Mouse (Mus musculus): ENCODE measurements around the gene Pomgnt2. TPM values are rescaled to one million over a fixed set of nuclear protein-coding genes. Genes with fewer than 3 reads are reported as not detected.
A peak's percentile ranks its signal among the peaks of the same experiment; 100 is the strongest.

Pomgnt2 gene
- polyA plus RNA-seq, 1 experiment from 2014 or later = 15.6 TPM

DNA sequence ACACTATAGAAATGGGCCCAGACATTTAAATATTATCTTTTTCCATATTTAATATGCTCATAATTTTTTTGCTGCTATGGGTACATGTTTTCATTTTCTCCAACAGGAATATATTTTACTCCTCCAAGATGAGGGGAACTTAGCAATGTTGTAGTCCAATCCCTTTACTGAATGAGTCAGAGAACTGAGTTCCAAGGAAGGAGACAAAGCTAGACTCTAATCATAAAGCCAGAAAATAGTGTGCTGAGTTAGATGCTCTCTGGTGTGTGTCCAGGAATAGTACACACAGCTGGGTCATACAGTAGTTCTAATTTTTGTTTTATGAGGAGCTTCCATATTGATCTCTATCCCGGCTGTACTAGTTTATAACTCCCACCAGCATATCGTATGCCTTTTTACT is 9.3 kb upstream of the Pomgnt2 start:
- no peak overlapping the region for H3K4me3 ChIP-seq (replicated peaks; ENCODE audit: low read length)
- no peaks in the 10 kb centered on the region for H3K27me3 ChIP-seq (ENCODE audit: control insufficient read depth, insufficient read depth, low read length)
- no peaks in the 10 kb centered on the region for H3K9me3 ChIP-seq (replicated peaks; ENCODE audit: control insufficient read depth, low read length)
- H3K4me2 ChIP-seq (ENCODE audit: low read depth, low read length) = no peak overlapping the region
- no peak overlapping the region for H3K27ac ChIP-seq (ENCODE audit: low read length)
- 80% methylated on average over 2 of the region's 2 CpGs for WGBS
- H3K9ac ChIP-seq (ENCODE audit: low read length) = no peak overlapping the region
- H3K4me1 ChIP-seq (ENCODE audit: control insufficient read depth, insufficient read depth, low read length) = no peaks in the 10 kb centered on the region
- no peak for ATAC-seq (ENCODE audit: insufficient read depth, low FRiP score)
- no peaks in the 10 kb centered on the region for H3K36me3 ChIP-seq (ENCODE audit: control insufficient read depth, insufficient read depth, low read length)

DNA sequence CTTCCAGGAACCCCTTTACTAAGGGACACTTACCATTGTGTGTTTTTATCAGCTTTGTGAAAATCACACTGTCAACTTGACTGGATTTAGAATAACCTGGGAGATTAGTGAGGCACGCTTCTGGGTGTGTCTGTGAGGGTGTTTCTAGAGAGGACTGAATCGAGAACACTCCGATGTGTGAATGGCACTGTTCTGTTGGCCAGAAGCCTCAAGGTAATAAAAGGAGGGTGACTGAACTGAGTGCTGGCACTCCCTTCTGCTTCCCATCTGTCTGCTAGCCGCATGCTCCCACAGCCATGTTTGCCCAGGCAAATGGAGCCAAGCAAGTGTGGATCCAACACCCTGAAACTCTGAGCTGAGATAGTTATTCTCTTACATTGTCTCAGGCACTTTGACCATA is 1.1 kb upstream of the Pomgnt2 start:
- Histone ChIP-seq H3K36me3 (ENCODE audit: control insufficient read depth, insufficient read depth, low read length) (no peaks in the 10 kb centered on the region), H3K4me1 (ENCODE audit: control insufficient read depth, insufficient read depth, low read length) (peaks cover 4% of the 10 kb centered on the region; the same call in 1 of the 2 replicates), H3K27me3 (ENCODE audit: control insufficient read depth, insufficient read depth, low read length) (no peaks in the 10 kb centered on the region), H3K4me3 (replicated peaks; ENCODE audit: low read length) (no peak overlapping the region), H3K27ac (ENCODE audit: low read length) (no peak overlapping the region), H3K9me3 (replicated peaks; ENCODE audit: control insufficient read depth, low read length) (no peaks in the 10 kb centered on the region), H3K4me2 (ENCODE audit: low read depth, low read length) (no peak overlapping the region), H3K9ac (ENCODE audit: low read length) (no peak overlapping the region)
- WGBS = 57% methylated on average over 4 of the region's 4 CpGs
- no peak for ATAC-seq (ENCODE audit: insufficient read depth, low FRiP score)

DNA sequence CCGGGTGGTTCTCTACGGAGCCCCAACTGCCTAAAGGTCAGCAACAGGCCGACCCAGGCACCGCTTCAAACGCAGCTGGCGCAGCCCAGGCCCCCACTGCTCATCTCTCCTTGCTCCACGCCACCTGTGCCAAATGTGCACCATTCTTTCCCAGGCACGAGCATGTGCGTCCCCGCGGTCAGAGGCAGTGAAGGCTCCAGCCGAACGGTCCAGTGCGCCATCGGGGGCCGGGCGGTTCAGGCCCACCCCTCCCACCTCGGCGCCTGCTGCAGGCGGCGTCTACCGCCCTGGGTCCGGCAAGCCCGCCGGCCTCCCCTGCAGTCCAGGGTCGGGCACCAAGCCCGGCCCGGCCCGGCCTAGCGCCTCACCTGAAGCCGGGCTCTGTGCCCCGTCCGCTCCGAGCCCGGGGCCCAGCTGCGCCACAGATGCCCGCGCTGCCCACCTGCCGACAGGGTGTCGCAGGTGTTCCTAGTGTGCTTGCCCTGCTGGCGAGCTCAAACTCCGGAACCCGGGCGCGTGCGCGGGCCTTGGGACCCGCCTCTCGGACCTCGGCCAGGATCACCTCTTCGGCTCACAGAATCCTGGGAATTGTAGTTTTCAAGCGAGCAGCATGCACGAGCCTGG is 1.3 kb downstream of the Pomgnt2 start:
- H3K27me3 ChIP-seq (ENCODE audit: control insufficient read depth, insufficient read depth, low read length) = no peaks in the 10 kb centered on the region
- H3K9ac ChIP-seq (ENCODE audit: low read length) = peak overlapping the region; percentile 88
- peak overlapping the region; percentile 90 for H3K4me3 ChIP-seq (replicated peaks; ENCODE audit: low read length)
- peak overlapping the region; percentile 97 for H3K4me2 ChIP-seq (ENCODE audit: low read depth, low read length)
- peaks cover 4% of the 10 kb centered on the region; the same call in 1 of the 2 replicates for H3K4me1 ChIP-seq (ENCODE audit: control insufficient read depth, insufficient read depth, low read length)
- no peak overlapping the region for H3K27ac ChIP-seq (ENCODE audit: low read length)
- WGBS = under 1% methylated on average over 53 of the region's 53 CpGs
- no peaks in the 10 kb centered on the region for H3K36me3 ChIP-seq (ENCODE audit: control insufficient read depth, insufficient read depth, low read length)
- no peaks in the 10 kb centered on the region for H3K9me3 ChIP-seq (replicated peaks; ENCODE audit: control insufficient read depth, low read length)
- peak; percentile 87 for ATAC-seq (ENCODE audit: insufficient read depth, low FRiP score)

DNA sequence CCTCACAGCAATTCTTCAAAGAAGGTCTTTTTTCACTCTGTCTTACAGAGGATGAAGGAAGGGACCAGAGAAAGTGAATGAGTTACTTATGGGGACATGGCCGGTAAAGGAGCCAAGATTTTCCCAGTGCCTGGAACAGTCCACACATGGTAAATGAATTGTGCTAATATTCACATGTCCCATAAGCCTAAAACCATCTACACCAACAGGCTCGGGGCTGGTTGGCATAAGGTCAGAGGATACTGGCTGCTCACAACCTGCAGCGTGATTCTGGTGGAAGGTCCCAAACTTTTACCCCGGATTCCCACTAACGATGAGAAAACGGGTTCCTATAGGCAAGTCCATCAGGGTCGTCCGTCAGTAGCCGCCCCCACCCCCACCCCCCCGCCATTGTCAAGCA is 1.8 kb downstream of the Pomgnt2 start:
- WGBS = 12% methylated on average over 10 of the region's 10 CpGs
- Histone ChIP-seq H3K9me3 (replicated peaks; ENCODE audit: control insufficient read depth, low read length) (no peaks in the 10 kb centered on the region), H3K27me3 (ENCODE audit: control insufficient read depth, insufficient read depth, low read length) (no peaks in the 10 kb centered on the region), H3K4me3 (replicated peaks; ENCODE audit: low read length) (peak overlapping the region; percentile 90), H3K36me3 (ENCODE audit: control insufficient read depth, insufficient read depth, low read length) (no peaks in the 10 kb centered on the region), H3K9ac (ENCODE audit: low read length) (peak overlapping the region; percentile 88), H3K27ac (ENCODE audit: low read length) (no peak overlapping the region), H3K4me1 (ENCODE audit: control insufficient read depth, insufficient read depth, low read length) (peaks cover 4% of the 10 kb centered on the region; the same call in 1 of the 2 replicates), H3K4me2 (ENCODE audit: low read depth, low read length) (peak overlapping the region; percentile 97)
- ATAC-seq (ENCODE audit: insufficient read depth, low FRiP score) = no peak; the same call in 1 of the 2 replicates

DNA sequence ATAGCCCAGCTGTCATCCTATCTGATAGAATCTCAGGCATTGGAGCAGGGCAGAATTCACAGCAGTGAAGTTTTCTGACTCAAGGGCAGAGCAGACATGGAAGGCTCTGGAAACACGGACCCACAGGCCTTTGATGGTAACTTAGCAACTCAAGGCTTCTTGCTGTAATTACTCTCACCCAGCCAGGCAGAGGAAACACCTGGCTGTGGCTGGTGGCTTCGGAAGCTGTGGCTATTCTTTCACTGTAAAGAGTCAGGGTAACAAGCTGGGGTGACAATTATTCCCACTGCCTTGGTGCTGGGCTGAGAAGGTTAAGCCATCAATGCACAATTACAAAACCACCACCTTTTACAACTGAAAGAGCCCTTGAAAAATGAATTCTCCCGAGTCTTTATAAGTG is 3.9 kb downstream of the Pomgnt2 start:
- Histone ChIP-seq H3K4me2 (ENCODE audit: low read depth, low read length) (no peak overlapping the region), H3K9ac (ENCODE audit: low read length) (no peak overlapping the region), H3K4me1 (ENCODE audit: control insufficient read depth, insufficient read depth, low read length) (peaks cover 4% of the 10 kb centered on the region; the same call in 1 of the 2 replicates), H3K36me3 (ENCODE audit: control insufficient read depth, insufficient read depth, low read length) (no peaks in the 10 kb centered on the region), H3K9me3 (replicated peaks; ENCODE audit: control insufficient read depth, low read length) (no peaks in the 10 kb centered on the region), H3K27ac (ENCODE audit: low read length) (no peak overlapping the region), H3K4me3 (replicated peaks; ENCODE audit: low read length) (no peak overlapping the region), H3K27me3 (ENCODE audit: control insufficient read depth, insufficient read depth, low read length) (no peaks in the 10 kb centered on the region)
- WGBS = 61% methylated on average over 3 of the region's 3 CpGs
- ATAC-seq (ENCODE audit: insufficient read depth, low FRiP score) = no peak

DNA sequence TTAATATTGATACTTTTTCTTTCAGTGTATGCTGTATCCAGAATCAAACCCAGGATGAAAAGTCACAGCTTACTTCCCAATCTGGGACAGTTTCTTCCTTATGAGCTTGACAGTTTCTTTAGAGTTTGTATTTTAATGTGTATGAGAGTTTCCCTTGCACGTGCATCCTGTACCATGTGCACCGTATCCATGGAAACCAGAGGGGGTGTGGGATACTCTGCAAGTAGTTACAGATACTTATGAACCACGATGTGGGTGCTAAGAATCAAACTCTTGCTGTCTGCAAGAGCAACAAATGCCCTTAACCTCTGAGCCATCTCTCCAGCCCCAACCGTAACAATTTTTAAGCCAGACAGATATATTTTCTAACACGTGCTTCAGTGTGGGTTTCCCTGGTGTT is 5.9 kb downstream of the Pomgnt2 start:
- Histone ChIP-seq H3K9ac (ENCODE audit: low read length) (no peak overlapping the region), H3K4me2 (ENCODE audit: low read depth, low read length) (no peak overlapping the region), H3K4me1 (ENCODE audit: control insufficient read depth, insufficient read depth, low read length) (peaks cover 4% of the 10 kb centered on the region; the same call in 1 of the 2 replicates), H3K9me3 (replicated peaks; ENCODE audit: control insufficient read depth, low read length) (no peaks in the 10 kb centered on the region), H3K36me3 (ENCODE audit: control insufficient read depth, insufficient read depth, low read length) (no peaks in the 10 kb centered on the region), H3K27me3 (ENCODE audit: control insufficient read depth, insufficient read depth, low read length) (no peaks in the 10 kb centered on the region), H3K27ac (ENCODE audit: low read length) (no peak overlapping the region), H3K4me3 (replicated peaks; ENCODE audit: low read length) (no peak overlapping the region)
- no peak for ATAC-seq (ENCODE audit: insufficient read depth, low FRiP score)
- 66% methylated on average over 5 of the region's 5 CpGs for WGBS

DNA sequence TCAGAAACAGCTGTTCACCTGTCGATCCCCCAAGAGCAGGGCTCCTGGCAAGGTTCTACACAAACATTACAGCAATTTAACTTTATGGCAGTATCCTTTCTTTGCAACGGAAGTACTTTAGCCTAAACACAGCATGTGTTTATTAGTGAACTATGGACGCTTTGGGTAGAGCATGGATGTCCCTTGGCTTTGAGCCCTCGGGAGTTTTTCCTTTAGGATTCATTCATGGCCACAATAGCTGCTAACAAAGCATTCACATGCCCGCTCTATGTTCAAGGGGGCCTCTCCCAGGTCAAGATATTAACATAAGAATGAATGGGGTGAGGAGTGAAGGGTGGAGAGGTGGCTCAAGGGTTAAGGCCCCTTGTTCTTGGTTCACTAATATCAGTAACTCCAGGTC is 7.4 kb downstream of the Pomgnt2 start:
- Histone ChIP-seq H3K27me3 (ENCODE audit: control insufficient read depth, insufficient read depth, low read length) (no peaks in the 10 kb centered on the region), H3K4me1 (ENCODE audit: control insufficient read depth, insufficient read depth, low read length) (no peaks in the 10 kb centered on the region), H3K27ac (ENCODE audit: low read length) (no peak overlapping the region), H3K4me3 (replicated peaks; ENCODE audit: low read length) (no peak overlapping the region), H3K9me3 (replicated peaks; ENCODE audit: control insufficient read depth, low read length) (no peaks in the 10 kb centered on the region), H3K36me3 (ENCODE audit: control insufficient read depth, insufficient read depth, low read length) (no peaks in the 10 kb centered on the region), H3K4me2 (ENCODE audit: low read depth, low read length) (no peak overlapping the region), H3K9ac (ENCODE audit: low read length) (no peak overlapping the region)
- WGBS = 55% methylated on average over 5 of the region's 5 CpGs
- ATAC-seq (ENCODE audit: insufficient read depth, low FRiP score) = no peak

DNA sequence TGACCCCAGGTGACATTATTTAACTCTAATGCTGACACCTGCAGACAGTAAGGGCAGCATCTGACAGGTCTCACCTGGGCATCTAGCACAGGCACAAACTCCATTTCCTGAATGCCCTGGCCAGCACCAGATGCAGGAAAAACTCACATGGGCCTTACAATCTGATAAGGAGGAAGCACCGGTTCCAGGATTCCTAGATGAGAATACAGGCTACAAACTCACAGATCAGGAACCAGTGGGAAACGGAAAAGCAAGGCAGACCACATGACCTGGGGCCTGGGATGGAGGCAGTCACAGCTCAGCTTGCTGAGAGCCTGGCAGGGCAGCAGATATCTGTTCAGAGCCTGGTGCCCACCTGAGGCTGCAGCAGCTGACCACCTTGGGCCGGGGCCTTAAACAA is 8.0 kb downstream of the Pomgnt2 start:
- Histone ChIP-seq H3K27ac (ENCODE audit: low read length) (no peak overlapping the region), H3K9me3 (replicated peaks; ENCODE audit: control insufficient read depth, low read length) (no peaks in the 10 kb centered on the region), H3K4me1 (ENCODE audit: control insufficient read depth, insufficient read depth, low read length) (no peaks in the 10 kb centered on the region), H3K4me3 (replicated peaks; ENCODE audit: low read length) (no peak overlapping the region), H3K36me3 (ENCODE audit: control insufficient read depth, insufficient read depth, low read length) (no peaks in the 10 kb centered on the region), H3K9ac (ENCODE audit: low read length) (no peak overlapping the region), H3K4me2 (ENCODE audit: low read depth, low read length) (no peak overlapping the region), H3K27me3 (ENCODE audit: control insufficient read depth, insufficient read depth, low read length) (no peaks in the 10 kb centered on the region)
- WGBS = 65% methylated on average over 3 of the region's 3 CpGs
- ATAC-seq (ENCODE audit: insufficient read depth, low FRiP score) = no peak

DNA sequence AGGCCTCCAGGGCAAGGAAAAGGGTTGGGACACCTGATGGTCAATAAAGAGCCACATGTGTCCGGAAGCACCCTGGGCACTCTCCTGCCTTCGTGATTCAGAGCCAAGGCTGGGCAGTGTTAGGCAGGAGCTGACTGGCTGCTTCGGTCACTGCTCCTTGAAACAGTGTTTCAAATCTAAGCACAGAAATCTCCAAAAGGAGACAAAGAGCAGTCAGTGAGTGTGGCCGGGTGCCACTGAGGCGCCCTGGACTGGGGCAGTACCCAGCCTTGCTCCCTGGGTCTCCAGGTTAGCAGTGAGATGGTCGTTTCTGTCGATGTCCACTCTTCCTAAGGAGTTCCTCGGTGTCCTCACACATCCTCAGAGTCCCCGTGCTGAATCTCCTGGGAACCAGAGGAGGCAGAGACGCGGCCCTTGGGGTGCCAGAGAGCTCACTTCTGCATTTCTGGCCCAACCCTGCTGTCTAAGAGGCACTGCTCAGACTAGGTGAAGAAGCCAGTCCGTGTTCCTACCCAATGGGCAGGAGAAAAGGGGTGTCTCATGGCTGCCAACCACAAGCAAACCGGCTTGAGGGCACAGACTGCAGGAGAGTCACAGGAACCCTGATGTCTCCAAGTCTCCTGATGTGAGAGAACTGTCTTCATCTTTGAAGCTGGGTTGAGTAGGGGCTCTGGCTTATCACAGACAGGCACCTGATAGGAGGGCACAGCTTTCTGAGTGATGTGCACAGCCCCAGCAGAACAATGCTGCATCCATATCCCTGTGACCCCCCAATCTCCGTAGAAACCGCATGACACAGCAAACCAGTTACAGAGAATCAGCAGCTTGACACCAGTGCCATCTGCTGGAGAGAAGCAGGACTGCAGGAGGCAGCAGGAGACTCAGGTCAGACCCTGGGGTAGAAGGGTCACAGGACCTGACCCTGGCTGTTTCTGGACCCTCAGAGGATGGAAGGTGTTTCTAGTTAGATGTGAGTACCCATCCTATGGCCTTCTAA is 12.1 kb downstream of the Pomgnt2 start:
- Histone ChIP-seq H3K36me3 (ENCODE audit: control insufficient read depth, insufficient read depth, low read length) (no peaks in the 10 kb centered on the region), H3K27me3 (ENCODE audit: control insufficient read depth, insufficient read depth, low read length) (no peaks in the 10 kb centered on the region), H3K9me3 (replicated peaks; ENCODE audit: control insufficient read depth, low read length) (no peaks in the 10 kb centered on the region), H3K9ac (ENCODE audit: low read length) (no peak overlapping the region), H3K4me1 (ENCODE audit: control insufficient read depth, insufficient read depth, low read length) (no peaks in the 10 kb centered on the region), H3K27ac (ENCODE audit: low read length) (no peak overlapping the region), H3K4me2 (ENCODE audit: low read depth, low read length) (no peak overlapping the region), H3K4me3 (replicated peaks; ENCODE audit: low read length) (no peak overlapping the region)
- ATAC-seq (ENCODE audit: insufficient read depth, low FRiP score) = 0 out of 2 replicates have a peak, but pooled peaks have one; percentile 20
- 67% methylated on average over 15 of the region's 15 CpGs for whole genome bisulfite sequencing
